Mouse (Mus musculus) limb, embryonic 10.5 days (tissue): ENCODE data around the gene Zic5. TPM values are rescaled to one million over a fixed set of nuclear protein-coding genes. Genes with fewer than 3 reads are reported as not detected.

Experiments used
- DNase-seq: peaks from one replicate; pipeline ENCODE4 v3.0.0-alpha.2; 2017; ENCODE audit warnings: low spot score
- H3K27ac ChIP-seq: fragments of 300-500 bp; sonication (generic); 2 replicates; pipeline ENCODE4 v1.5.1; 2016; ENCODE audit warnings: mild to moderate bottlenecking
- H3K27me3 ChIP-seq: fragments of 300-500 bp; sonication (generic); 2 replicates; pipeline ENCODE4 v1.6.1; 2016; ENCODE audit warnings: low read depth, mild to moderate bottlenecking; ENCODE audit not compliant: poor library complexity, severe bottlenecking
- H3K36me3 ChIP-seq: fragments of 300-500 bp; sonication (generic); 2 replicates; pipeline ENCODE4 v1.6.1; 2016; ENCODE audit warnings: mild to moderate bottlenecking, moderate library complexity
- H3K4me1 ChIP-seq: fragments of 300-500 bp; sonication (generic); 2 replicates; pipeline ENCODE4 v1.6.1; 2016
- H3K4me3 ChIP-seq: fragments of 300-500 bp; sonication (generic); 2 replicates; pipeline ENCODE4 v1.5.1; 2016; ENCODE audit warnings: mild to moderate bottlenecking, moderate library complexity
- H3K9me3 ChIP-seq: fragments of 300-500 bp; sonication (generic); replicated peaks from 2 replicates; pipeline ENCODE4 v1.6.1; 2016; ENCODE audit warnings: mild to moderate bottlenecking
- WGBS: fragments of 180-500 bp; shearing (Covaris S2); methylation state at CpG from one replicate; pipeline ENCODE4 v1.1.7; 2016; 5-methylcytosine and 5-hydroxymethylcytosine counted together
- polyA plus RNA-seq: library from polyadenylated mRNA; unstranded; fragments of >200 nt; fragmentation: Nextera tagmentation; extraction: Ambion mirVana; gene quantifications from 2 replicates; pipeline ENCODE4 v1.2.1, GENCODE M21; 2016

Gene Zic5
- polyA plus RNA-seq, 1 experiment from 2014 or later, result 14.9 TPM

DNA sequence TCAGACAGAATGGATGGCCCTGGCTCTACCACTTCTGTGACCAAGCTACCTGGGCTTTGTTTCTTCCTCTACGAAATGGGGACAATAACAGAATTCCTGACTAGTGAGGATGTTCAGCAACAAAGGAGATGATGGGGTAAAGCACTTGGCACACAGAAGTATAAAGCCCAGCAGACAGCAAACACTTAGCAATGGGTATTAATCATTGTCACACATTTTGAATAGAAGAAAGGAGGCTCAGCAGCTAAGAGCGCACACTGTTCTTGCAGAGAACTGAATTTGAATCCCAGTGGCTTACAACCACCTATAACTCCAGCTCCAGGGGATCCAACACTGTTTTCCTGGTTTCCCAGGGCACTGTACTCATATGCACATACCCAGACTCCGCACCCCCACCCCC lies 37.8 kb downstream of the Zic5 start:
- H3K9me3 ChIP-seq, result no peaks in the 10 kb centered on the region
- no peak overlapping the region for H3K27ac ChIP-seq
- WGBS, result 88% methylated on average over 3 of the region's 3 CpGs
- peaks cover 20% of the 10 kb centered on the region for H3K4me1 ChIP-seq
- H3K27me3 ChIP-seq, result no peaks in the 10 kb centered on the region
- H3K4me3 ChIP-seq, result no peak overlapping the region
- DNase-seq, result no peak
- no peaks in the 10 kb centered on the region for H3K36me3 ChIP-seq

DNA sequence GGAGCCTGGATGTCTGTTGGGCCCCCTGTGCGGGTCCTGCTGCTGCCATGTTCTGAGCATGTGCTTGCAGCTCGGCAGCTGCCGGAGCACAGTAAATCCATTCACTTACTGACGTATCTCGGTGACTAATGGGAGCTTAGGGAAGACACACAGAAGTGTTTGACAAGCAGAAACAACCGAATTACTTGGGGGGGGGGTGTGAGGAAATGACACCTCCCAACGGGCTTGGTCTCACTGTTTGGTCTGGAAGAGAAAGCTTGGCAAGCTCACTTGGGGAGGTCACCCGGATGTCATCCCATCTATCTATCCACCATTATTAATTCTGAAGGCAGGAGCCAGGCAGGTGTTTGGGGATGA lies 38.3 kb downstream of the Zic5 start:
- Histone ChIP-seq H3K9me3 (no peaks in the 10 kb centered on the region), H3K27me3 (no peaks in the 10 kb centered on the region), H3K4me3 (no peak overlapping the region), H3K36me3 (no peaks in the 10 kb centered on the region), H3K27ac (peak overlapping the region; percentile 64), H3K4me1 (peaks cover 20% of the 10 kb centered on the region)
- no peak for DNase-seq
- 58% methylated on average over 8 of the region's 8 CpGs for WGBS

DNA sequence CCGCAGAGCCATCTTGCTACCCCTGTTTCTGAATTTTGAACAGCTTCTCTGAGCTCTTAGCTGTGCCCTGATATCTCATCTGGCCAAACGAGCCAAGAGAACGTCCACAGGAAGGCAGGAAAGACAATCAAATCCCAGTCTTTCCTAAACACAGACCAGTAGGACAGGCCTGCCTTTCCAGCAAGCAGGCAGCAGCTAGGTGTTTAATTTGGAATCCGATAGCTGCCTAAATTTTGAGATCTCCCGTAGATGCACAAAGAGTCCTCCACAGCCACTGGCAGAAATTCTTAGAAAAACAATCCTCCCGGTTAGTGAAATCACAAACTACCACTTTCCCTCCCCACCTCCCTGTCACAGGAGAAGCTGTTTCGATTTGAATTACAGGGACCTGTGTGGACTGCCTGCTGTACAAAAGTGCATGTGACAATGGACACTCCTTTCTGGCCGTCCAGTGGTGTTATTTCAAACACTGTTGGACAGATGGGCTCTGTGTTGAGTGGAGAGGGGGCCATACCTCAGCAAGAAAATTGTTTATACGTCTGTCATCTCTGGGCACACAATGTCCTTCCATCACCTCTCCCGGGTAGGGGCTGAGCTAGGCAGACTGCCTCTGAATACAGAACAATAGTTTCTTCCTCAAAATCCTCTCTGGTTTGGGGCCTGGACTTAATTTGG lies 38.8 kb downstream of the Zic5 start:
- 67% methylated on average over 10 of the region's 10 CpGs for WGBS
- H3K4me3 ChIP-seq, result no peak overlapping the region
- H3K27ac ChIP-seq, result peak overlapping the region; percentile 64
- no peaks in the 10 kb centered on the region for H3K27me3 ChIP-seq
- no peaks in the 10 kb centered on the region for H3K9me3 ChIP-seq
- peaks cover 20% of the 10 kb centered on the region for H3K4me1 ChIP-seq
- H3K36me3 ChIP-seq, result no peaks in the 10 kb centered on the region
- no peak for DNase-seq

DNA sequence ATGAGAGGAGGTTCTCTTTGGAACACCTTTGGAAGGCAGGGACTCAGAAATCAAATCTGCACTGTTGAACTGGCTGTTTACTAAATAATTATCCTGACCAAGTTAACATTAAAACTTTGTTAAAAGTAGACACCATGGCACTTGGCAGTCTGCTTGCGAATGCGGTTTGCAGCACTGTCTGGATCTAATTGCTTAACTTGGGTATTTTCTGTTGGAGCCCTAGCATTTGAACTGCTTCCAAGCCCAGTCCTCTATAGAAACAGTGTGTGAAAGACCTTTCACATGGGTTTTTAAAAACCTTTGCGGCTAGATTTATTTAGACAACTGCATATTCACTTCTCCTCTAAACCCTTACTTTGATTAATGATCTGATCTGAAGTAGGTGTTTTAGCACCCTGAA lies 41.0 kb downstream of the Zic5 start:
- DNase-seq, result no peak
- no peak overlapping the region for H3K27ac ChIP-seq
- 92% methylated on average over 3 of the region's 3 CpGs for WGBS
- no peaks in the 10 kb centered on the region for H3K36me3 ChIP-seq
- peaks cover 32% of the 10 kb centered on the region for H3K4me1 ChIP-seq
- no peaks in the 10 kb centered on the region for H3K27me3 ChIP-seq
- H3K9me3 ChIP-seq, result no peaks in the 10 kb centered on the region
- H3K4me3 ChIP-seq, result no peak overlapping the region

DNA sequence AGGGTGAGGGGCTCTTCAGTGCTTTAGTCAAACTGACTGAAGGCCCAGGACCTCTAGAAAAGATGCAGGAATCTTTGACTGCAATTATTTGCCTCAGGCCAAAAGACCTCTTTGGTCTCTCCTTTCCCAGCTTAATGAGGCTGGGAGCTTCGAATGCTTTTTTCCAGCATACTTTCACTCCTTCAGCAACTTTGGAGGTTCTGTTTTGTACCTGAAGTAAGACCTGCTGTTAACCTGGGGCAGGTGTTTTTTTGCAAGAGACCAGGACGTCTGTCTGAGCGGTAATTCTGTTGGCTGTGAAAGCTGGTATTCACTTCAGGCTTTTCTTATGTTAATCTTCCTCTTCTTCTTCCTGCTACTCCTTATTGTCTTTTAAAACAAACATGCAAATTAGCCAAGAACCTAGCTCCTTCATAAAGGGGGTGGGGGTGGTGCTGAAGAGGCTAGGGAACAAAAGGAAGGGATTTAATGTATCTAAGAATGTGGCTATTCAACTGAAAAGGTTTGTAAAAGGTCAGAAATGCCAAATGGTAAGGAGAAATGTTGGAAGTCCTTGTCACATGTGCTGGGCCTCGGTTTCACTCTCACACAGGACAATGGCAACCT lies 49.2 kb downstream of the Zic5 start:
- H3K4me1 ChIP-seq, result peaks cover 47% of the 10 kb centered on the region
- WGBS, result 28% methylated on average over 4 of the region's 4 CpGs

DNA sequence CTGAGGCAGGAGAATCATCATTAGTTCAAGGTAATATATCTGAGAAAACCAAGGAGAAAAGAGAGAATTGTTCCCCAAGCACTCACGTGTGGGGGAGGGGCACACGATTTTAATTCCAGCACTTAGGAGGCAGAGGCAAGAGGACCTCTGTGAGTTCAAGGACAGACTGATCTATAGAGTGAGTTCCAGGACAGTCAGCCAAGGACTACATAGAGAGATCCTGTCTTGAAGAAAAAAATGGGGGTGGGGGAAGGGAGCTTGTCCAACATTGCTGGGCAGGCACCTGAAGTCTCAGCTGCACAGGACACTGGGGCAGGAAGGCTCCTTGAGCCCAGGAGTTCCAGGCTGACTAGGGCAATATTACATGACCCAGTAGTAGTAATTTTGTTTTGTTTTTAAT lies 50.7 kb downstream of the Zic5 start:
- Histone ChIP-seq H3K4me3 (no peak overlapping the region), H3K9me3 (no peaks in the 10 kb centered on the region), H3K4me1 (peaks cover 35% of the 10 kb centered on the region), H3K36me3 (no peaks in the 10 kb centered on the region), H3K27me3 (no peaks in the 10 kb centered on the region), H3K27ac (no peak overlapping the region)
- DNase-seq, result no peak
- WGBS, result 94% methylated on average over 2 of the region's 2 CpGs

More for the DNA sequence above, 49.2 kb downstream of the Zic5 start:
- H3K4me3 ChIP-seq, result no peak overlapping the region
- DNase-seq, result no peak
- H3K9me3 ChIP-seq, result no peaks in the 10 kb centered on the region
- H3K36me3 ChIP-seq, result no peaks in the 10 kb centered on the region
- no peaks in the 10 kb centered on the region for H3K27me3 ChIP-seq
- no peak overlapping the region for H3K27ac ChIP-seq

DNA sequence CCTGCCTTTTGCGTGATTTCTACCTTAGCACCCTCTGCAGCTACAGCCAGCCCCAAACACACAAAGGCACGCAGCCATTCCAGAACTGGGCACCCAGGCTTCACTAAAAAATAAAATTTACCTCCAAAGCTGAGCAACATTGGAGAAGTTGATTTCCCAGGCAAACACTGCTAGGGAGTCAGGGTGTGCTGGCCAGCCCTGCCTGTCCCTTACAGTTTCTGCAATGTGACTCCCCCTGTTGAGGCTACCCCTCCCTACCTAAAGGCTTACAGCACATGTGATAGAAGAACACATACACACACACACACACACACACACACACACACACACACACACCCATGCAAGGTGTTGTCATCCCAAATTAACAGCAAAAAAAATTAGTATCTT lies 51.9 kb downstream of the Zic5 start:
- Histone ChIP-seq H3K4me1 (peaks cover 35% of the 10 kb centered on the region), H3K27me3 (peaks cover under 1% of the 10 kb centered on the region; the same call in 1 of the 2 replicates)

DNA sequence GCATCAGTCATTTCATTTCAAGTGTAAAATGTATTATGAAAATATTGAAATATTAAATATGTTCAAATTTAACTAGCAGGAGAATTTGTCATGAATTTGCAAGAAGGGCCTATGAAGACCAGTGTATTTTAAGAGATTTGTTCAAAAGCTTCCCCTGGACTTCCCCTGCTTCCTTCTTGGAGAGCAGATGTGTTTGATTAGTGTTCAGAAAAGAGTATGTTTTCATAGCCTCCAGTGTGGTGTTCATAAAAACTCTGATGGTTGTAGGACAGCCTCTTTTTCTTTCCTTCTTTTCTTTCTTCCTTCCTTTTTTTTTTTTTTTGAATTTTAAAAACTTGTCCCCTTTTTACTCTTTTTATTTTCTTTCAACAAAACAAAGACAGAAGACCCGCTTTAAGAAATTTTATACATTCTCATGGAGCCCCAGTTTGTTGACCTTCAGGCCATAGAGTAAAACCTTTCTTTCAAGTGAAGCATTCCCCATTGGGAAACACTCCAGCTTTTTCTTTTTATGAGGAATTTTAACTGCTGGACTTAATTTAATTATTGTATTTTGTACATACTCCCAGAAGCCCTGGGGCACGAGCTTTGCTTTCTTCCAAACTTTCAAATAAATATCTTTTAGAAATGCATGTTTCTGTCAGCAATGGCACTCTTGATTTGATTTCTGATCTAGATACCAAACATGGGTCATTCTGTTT lies 52.5 kb downstream of the Zic5 start:
- peaks cover 38% of the 10 kb centered on the region for H3K4me1 ChIP-seq
- H3K36me3 ChIP-seq, result no peaks in the 10 kb centered on the region
- peaks cover 6% of the 10 kb centered on the region; the same call in 1 of the 2 replicates for H3K27me3 ChIP-seq
- no peak overlapping the region for H3K4me3 ChIP-seq
- WGBS, result 36% methylated on average over 2 of the region's 2 CpGs
- H3K27ac ChIP-seq, result peak overlapping the region; percentile 84
- H3K9me3 ChIP-seq, result no peaks in the 10 kb centered on the region
- no peak for DNase-seq

More for the DNA sequence above, 51.9 kb downstream of the Zic5 start:
- no peak for DNase-seq
- WGBS, result 64% methylated on average over 2 of the region's 2 CpGs
- H3K4me3 ChIP-seq, result no peak overlapping the region
- no peaks in the 10 kb centered on the region for H3K36me3 ChIP-seq
- no peaks in the 10 kb centered on the region for H3K9me3 ChIP-seq
- H3K27ac ChIP-seq, result peak overlapping the region; percentile 84

Other genes starting within 250 kb of the Zic5 start
- gene Gm5089, start 14.6 kb downstream of the Zic5 start, polyA plus RNA-seq, result 0.36 and 0.56 TPM in 2 replicates
- gene Zic2, start 9.8 kb upstream of the Zic5 start, polyA plus RNA-seq, result 5.0 and 5.1 TPM in 2 replicates
- not detected in 2 replicates for gene Gm10837, start 24.9 kb upstream of the Zic5 start, polyA plus RNA-seq
- 32.4 and 35.8 TPM in 2 replicates for gene Pcca, start 68.6 kb upstream of the Zic5 start, polyA plus RNA-seq